Mouse (Mus musculus) liver, embryonic 14.5 days (tissue): ENCODE results near the gene Rfx3.

Experiments used
- CTCF ChIP-seq: IDR thresholded peaks from 2 replicates; pipeline ENCODE4 v1.5.1; 2016; ENCODE audit warnings: antibody characterized with exemption, low read depth, control low read depth
- EP300 ChIP-seq: IDR thresholded peaks from 2 replicates; pipeline ENCODE4 v1.6.1; 2016; ENCODE audit warnings: antibody characterized with exemption, low read depth

DNA sequence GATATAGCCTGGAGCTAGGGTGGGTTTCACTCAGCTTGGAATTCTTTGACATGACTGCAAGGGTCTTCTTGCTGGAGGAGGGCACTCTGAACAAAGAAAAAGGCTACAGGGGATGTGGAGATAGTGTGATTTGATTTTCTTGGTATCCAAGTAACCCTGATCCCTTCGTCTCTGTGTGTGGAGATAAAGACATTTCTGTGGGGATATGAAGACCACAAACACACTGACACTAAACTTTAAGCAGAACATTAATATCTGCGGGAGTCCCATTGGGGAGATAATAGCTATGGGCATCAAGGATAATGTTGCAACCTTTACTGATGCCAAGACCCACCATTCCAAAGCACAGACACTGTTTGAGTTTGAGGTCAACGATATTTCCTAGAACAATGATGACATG is 49.7 kb downstream of the Rfx3 start:
- TF ChIP-seq EP300 (no peak), CTCF (no peak)
